Mouse (Mus musculus) right cerebral cortex, adult 18-20 months (tissue): ENCODE results near the gene D130040H23Rik.
A peak's percentile ranks its signal among the peaks of the same experiment; 100 is the strongest.
"Not testable (repeated sequence)": the region's sequence is repeated elsewhere in the genome, so short reads cannot be mapped to it uniquely, and the experiment has no call there.

Experiments used
- DNase-seq: peaks from one replicate; pipeline ENCODE4 v3.0.0; 2022; ENCODE audit warnings: mixed read lengths

D130040H23Rik gene

GRCm38 (mm10) chr8:69270386-69271202, at the start of gene D130040H23Rik:
TSS of gene D130040H23Rik (plus strand) at chr8:69271080.
- peak; percentile 88 for DNase-seq

GRCm38 (mm10) chr8:69242541-69242940, 28.3 kb upstream of the D130040H23Rik start:
- DNase-seq, result no peak

DNA sequence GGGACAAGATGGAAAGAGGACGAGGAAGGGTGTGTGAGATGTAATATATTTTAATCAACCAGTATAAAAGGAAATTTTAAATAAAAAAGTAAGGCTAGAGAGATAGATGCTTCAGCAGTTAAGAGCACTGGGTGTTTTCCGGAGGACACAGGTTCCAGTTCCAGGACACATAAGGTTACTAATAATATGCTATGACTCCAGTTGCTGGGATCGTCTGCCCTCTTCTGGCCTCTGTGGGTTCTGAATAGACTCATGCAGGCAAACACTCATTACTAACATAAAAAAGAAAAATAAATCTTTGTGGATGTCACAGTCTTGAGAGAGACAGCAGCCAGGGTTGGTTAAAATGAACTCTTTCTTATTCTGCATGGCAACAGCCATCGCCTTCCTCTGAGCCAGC, 2.4 kb upstream of the D130040H23Rik start:
- peak; percentile 11 for DNase-seq

DNA sequence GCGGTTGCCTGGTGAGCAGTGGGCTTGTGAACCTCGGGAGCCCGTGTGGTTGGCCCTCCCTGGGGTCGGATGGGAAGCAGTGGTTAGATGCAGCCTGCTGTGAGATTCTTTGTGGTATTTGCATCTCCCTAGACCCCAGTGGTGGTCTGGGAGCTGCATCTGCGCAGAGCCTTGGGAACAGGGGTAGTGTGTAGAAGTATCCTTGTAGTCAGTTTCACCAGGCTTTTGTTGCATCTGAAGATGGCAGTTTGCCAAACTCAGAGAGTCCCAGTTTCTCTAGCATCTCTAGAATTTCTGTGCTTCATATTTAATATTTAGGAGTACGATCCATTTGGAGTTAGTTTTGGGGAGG, 299 bp downstream of the D130040H23Rik start:
- DNase-seq, result no peak

DNA sequence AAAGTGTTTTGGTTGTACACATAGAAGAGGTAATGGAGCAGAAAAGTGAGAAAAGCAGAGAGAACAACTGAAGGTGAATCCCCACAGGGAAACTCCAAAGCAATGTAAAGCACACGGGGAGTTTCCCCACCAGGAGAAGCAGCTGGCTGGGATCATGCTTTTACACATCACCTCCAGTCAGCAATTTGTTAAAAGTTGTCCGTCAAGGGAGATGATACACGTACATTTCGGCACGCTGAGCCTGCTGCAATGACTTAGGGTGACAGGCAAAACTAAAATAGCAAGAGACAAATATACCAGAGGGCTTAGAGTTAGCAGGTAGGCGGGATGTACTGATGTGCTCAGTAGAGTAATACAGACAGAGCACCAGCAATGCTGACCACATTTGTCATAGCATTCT, 1.6 kb downstream of the D130040H23Rik start:
- no peak for DNase-seq

- no peak for DNase-seq
Observed at GRCm38 (mm10) chr8:69324771-69325170, 53.9 kb downstream of the D130040H23Rik start.

DNA sequence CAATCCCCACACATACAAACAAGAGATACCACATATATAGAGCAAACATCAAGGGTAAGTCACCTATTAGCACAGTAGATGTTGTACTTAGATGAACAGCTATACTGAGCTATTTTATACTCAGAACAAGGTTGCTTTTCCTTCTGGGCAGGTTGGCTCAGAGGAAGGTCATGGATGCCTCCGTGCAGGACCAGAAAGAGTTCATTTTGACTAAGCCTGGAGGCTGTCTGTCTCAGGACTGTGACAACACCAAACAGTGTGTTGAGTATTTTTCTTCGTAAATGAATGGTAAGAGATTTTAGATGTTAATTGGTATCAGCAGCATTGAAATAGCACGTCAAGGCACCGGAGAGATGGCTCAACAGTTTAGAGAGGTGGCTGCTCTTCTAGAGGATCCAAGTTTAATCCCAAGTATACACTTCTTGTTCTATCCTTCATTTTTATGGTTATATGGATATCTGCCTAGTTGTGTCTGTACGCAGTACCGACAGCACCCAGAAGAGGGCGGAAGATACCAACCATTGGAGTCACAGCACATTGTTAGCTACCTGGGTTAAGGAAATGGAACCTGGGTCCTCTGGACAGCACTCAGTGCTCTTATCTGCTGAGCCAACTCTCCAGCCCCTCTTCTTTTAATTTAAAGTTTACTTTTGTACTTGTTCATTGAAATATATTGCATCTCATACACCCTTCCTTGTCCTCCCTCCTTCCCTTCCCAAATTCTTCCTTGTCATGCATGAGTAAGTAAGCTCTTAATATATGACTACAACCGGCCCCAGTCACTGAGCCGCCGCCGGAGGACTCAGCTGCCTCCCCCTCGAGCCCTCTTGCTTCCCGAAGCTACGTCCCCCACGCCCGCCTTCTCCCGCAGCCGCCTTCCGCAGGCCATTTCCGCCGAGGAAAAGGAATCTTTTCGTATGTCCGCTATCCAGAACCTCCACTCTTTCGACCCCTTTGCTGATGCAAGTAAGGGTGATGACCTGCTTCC, 57.7 kb downstream of the D130040H23Rik start:
- peak; percentile 84 for DNase-seq

DNA sequence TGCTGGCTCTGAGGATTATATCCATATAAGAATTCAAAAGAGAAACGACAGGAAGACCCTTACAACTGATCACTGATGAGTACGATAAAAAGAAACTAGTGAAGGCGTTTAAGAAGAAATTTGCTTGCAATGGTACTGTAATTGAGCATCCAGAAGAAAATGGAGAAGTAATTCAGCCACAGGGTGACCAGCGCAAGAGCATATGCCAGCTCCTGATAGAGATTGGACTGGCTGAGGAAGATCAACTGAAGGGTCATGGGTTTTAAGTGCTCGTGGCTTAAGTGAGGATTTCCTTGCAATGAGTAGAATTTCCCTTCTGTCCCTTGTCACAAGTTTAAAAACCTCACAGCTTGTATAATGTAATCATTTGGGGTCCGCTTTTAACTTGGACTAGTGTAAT, 58.4 kb downstream of the D130040H23Rik start:
- not testable (repeated sequence) for DNase-seq
